Mouse (Mus musculus) kidney, postnatal 10 days (tissue): ENCODE measurements around the gene Mad1l1.
"Not testable (repeated sequence)": the region's sequence is repeated elsewhere in the genome, so short reads cannot be mapped to it uniquely, and the experiment has no call there.

Experiments used
- DNase-seq: peaks from one replicate; pipeline ENCODE4 v3.0.0; 2021; ENCODE audit warnings: mixed read lengths

Mad1l1 gene

DNA sequence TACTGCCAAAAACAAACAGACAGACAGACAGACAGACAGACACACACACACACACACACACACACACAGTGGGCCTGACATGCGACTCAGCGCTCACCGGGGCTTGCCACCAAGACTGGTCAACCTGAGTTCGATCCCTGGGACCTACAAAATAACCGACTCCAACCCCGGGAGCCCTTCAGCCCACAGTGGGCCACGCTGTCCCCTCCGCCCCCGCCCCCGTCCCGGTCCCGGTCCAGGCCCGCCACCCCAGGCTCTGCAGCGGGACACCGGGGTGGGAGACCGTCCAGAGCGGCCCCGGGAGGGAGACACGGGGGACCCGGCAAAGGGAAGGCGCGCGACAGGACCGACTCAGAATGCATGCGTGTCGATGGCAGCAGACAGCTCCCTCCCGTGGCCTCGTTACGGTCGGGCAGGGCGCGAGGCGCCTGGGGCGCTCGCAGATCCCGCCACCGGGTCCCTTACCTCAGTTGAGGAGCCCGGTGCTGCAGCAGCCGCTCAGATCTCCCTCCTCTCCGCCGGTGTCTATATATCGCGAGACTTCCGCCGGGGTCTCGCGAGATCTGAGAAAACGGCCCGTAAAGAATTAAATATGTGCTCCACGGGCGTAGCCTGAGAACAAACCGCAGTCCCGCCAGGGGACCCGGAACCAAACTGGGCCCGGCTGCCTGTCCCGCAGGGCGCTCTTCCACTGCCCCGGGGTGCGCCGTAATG lies at the start of gene Mad1l1, which contains the start of gene Nudt1:
Gene Mad1l1, minus strand, starts transcription at position 511 of the 714 bp plus-strand sequence.
Gene Nudt1, plus strand, starts transcription at position 615 of the 714 bp plus-strand sequence.
- DNase-seq: peak; percentile 96

- DNase-seq: peak; percentile 54
Measured at GRCm38 (mm10) chr5:140370446-140371254, 49.3 kb upstream of the Mad1l1 start.

DNA sequence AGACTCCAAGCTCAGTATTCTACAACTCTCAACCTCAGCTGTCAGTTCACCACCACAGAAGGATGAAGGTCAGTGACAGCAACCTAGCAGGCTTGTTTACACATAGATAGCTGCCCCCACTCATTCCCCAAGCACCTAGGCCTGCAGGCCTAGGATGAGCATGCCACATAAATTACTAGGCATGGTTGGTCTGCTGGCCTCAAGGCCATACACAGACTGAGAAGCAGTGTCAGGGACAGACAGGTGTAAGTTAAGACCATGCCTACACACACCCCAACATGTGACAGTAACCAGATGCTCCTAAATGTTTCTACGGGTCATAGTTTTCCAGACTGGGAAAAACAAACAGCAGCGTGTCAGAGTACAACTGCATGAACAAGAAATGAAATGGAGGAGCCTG lies 48.1 kb upstream of the Mad1l1 start:
- DNase-seq: no peak

GRCm38 (mm10) chr5:140368926-140369325 lies 47.6 kb upstream of the Mad1l1 start:
- DNase-seq: no peak

DNA sequence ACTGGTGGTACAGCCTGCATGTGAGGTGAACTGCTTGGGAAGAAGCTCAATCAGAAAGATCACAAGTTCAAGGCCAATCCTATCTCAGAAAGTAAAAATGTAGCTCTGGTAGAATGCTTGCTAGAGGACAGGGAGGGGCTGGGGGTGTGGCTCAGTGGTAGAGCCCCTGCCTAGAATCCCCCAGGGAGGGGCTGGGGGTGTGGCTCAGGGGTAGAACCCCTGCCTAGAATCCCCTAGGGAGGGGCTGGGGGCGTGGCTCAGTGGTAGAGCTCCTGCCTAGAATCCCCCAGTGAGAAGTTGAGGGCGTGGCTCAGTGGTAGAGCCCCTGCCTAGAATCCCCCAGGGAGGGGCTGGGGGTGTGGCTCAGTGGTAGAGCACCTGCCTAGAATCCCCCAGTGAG lies 46.8 kb upstream of the Mad1l1 start:
- not testable (repeated sequence) for DNase-seq

GRCm38 (mm10) chr5:140364415-140364814 lies 43.1 kb upstream of the Mad1l1 start:
- DNase-seq: peak; percentile 48

GRCm38 (mm10) chr5:140359930-140360674 lies 38.8 kb upstream of the Mad1l1 start:
- DNase-seq: peak; percentile 72

DNA sequence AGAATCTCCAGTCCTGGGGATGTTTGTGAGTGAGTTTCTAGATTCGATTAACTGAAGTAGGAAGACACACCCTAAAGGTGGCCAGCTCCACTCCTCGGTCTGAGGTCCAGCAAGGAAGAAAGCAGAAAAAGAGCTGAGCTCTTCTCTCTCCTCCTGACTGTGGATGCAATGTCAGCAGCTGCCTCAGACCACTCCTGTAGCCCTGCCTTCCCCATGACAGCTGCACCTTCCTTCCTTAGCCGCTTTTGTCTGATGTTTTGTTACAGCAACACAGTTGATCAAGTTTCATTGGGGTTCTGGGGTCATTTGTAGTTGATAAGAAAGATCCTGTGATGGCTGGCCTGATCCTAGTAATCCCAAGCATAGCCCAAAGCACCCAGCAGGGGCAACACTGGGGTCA lies 36.1 kb upstream of the Mad1l1 start:
- no peak for DNase-seq

DNA sequence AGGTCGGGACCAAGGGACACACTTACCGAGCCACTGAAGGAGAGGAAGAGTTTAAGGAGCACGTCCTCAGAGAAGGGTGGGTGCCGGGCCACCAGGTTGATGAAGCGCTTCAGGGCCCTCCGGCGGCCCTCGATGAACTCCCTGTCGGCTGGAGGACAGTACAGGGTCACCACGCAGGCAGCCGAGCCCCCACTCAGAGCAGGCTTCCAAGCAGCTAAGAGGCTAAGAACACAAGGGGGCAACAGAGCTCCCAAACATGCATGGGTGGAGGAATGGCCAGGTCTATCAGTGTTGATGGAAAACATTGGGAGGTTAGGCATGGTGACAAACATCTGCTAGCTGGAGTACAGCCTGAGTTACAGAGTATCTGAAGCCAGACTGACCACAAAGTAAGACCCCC lies 34.6 kb upstream of the Mad1l1 start:
- peak; percentile 43 for DNase-seq

DNA sequence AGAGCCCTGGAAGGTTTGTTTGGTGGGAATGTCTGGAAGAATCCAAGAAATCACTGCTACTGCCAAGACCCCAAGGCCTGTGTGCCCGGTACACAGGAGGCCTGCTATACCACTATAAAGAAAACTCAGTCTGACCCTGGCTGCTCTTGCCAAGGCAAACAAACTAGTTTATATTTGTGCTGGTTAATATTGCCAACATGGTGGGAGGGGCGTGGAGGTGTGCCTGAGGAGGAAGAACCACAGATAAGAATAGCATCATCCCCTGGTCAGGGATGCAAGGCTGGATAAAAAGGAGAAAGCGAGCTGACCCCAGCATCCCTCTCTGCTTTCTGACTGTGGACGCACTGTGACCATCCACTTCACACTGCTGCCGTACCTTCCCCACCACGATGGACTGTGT lies 31.0 kb upstream of the Mad1l1 start:
- no peak for DNase-seq

GRCm38 (mm10) chr5:140350731-140351497 lies 29.6 kb upstream of the Mad1l1 start:
- no peak for DNase-seq

DNA sequence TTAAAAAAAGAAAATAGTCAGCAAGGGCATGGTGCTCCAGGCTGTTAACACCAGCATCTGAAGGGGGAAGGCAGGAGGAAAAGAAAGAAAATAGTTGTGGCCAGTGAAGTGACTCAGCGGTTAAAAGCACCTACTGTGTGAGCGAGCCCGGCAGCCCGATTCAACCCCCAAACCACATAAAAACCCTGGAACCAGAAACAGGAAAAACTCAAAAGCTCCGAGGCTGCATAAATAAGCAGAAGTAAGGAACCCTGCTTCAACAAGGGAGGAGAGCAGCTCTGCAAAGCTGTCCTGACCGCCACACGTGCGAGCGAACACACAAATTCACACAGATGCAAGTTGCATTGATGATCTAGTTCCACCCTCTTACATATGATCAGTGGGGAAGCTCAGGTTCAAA lies 28.5 kb upstream of the Mad1l1 start:
- DNase-seq: no peak

GRCm38 (mm10) chr5:140346050-140346449 lies 24.7 kb upstream of the Mad1l1 start:
- no peak for DNase-seq

- DNase-seq: no peak
Measured at GRCm38 (mm10) chr5:140345244-140345643, 23.9 kb upstream of the Mad1l1 start.

GRCm38 (mm10) chr5:140342880-140343279 lies 21.5 kb upstream of the Mad1l1 start:
- DNase-seq: no peak

DNA sequence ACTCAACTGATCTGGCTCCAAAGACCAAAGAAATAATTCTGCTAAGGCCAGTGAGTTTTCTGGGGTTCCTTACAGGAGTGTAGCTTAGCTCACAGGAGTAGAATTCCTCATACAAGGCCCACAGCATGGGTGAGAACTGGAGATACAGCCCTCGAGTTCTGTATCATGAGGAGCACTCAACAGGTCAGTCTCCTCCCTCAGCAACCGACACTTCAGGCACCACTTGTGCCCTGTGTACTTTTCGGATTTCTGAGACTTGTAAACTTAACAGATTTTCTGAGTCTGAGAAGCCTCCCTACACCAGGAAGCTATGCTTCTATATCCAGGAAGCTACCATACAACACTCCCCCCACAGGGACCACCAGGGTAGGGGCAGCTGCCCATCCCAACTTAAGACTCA lies 18.5 kb upstream of the Mad1l1 start:
- DNase-seq: no peak

- no peak for DNase-seq
Measured at GRCm38 (mm10) chr5:140338779-140339178, 17.4 kb upstream of the Mad1l1 start.

- DNase-seq: peak; percentile 53
Measured at GRCm38 (mm10) chr5:140336680-140337079, 15.3 kb upstream of the Mad1l1 start.

- DNase-seq: peak; percentile 39
Measured at GRCm38 (mm10) chr5:140333631-140334030, 12.3 kb upstream of the Mad1l1 start.

DNA sequence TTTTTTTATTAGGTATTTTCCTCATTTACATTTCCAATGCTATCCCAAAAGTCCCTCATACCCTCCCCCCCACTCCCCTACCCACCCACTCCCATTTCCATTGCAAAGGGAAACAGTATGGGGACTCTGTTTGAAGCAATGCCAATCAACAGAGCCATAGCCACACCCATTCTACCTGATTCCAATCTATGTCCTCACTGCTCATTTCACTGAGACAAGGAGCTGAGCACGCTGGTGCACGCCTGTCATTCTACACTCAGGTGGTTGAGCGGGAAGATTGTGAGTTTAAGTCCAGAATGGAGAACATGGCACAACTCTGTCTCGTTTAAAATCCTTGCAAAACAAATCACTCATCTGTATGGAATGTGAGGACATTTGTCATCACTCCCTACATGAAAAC lies 11.2 kb upstream of the Mad1l1 start:
- DNase-seq: no peak

DNA sequence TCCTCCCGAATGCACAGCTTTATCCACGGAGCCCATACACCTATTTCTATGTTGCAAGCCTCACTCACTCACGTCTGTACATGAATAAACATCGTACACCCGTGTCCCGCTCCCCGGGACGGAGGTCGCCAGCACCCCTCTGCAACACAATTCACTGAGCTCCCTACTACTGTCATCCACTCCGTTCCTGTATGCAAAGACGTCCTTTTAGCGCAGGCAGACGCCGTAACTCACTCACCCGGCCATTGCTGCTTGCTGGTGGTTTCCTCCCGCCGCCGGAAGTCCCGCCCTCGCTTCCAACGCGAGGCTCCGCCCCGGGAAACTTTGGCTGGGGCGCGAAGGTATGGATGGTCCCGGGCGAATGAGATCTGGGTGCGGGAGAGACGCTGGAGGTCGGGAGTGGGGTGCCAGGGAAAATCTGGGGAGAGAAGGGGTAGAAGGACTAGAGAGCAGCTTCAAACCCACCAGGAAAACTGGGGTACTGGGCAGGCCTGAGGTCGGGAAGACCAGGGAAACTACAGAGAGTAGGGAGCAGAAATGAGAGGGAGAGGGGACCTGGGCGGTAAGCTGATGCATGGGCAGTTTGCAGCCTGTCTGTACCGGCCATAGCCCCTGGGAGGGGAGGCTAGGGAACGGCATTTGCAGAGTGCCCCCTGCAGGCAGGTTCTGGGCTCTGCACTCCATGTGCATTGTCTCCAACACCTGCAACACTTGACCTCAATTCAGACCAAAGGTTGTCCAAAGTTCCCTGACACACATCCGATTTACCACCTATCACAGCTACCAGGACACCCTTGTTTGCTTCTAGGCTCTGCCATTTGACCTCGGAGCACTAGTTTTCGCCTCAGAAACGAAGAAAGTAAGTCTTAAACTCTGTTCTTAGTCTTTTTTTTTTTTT lies 10.5 kb upstream of the Mad1l1 start, which contains the start of gene Mrm2:
Gene Mrm2, minus strand, starts transcription at position 284 of the 898 bp plus-strand sequence.
- DNase-seq: peak; percentile 91
